Mouse (Mus musculus) myocyte (in vitro differentiated cells): ENCODE measurements around the gene Pcolce2.

Source experiments
- POLR2AphosphoS2 ChIP-seq: IDR thresholded peaks from one replicate; pipeline ENCODE4 v1.6.1; 2011; ENCODE audit warnings: low read depth, control low read depth; ENCODE audit not compliant: insufficient read length
- TCF12 ChIP-seq: IDR thresholded peaks from one replicate; pipeline ENCODE4 v1.6.1; 2011; ENCODE audit warnings: mild to moderate bottlenecking, control low read depth; ENCODE audit not compliant: poor library complexity, insufficient read depth, severe bottlenecking

DNA sequence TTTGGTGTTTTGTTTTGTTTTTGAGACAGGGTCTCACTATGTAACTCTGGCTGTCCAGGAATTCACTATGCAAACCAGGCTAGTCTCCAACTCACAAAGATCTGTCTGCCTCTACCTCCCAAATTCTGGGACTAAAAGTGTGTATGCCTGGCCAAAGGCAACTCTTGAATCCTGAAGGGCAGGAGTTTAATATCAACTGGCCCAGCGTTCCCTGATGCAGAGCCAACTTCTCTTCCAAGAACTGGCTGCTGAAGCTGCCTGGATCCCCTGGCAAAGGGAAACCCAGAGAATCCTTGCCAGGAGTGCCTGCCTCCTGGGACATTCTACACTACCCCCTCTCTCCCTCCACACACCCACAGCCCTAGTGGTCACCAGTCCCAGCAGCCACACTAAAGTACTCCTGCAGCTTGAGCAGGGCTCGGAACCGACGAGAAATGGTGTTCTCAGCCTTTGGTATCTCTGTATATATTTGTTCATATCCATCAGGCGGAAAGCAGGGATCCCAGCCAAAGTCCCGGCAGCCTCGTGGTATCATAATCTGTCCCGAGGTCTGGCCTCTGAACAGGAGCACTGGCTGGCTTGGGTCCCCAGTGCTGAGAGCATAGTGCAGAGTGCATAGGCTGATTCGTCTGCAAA, 37.8 kb downstream of the Pcolce2 start:
- TF ChIP-seq TCF12 (no peak), POLR2AphosphoS2 (no peak)
